Mouse (Mus musculus) left cerebral cortex, adult 18-20 months (tissue): ENCODE measurements at regions not wholly inside any gene's neighbourhood (a gene's known extent, or its start where the extent isn't known, plus 50 kb on each side); places are given as distances from the start of the nearest gene placed in this dataset.
A peak's percentile ranks its signal among the peaks of the same experiment; 100 is the strongest.

Experiments used
- DNase-seq, 2 experiments: peaks; one replicate each; pipeline ENCODE4 v3.0.0; 2021 to 2022; ENCODE audit warnings: low spot score in 2 of 2, mixed read lengths in 1 of 2

GRCm38 (mm10) chrX:14273628-14274337 is 62.8 kb downstream of the H2al1n start:
- DNase-seq, result peak in 1 of 2 experiments; percentile 2

- no peak for DNase-seq
Measured at GRCm38 (mm10) chrX:14279312-14279711, 68.4 kb downstream of the H2al1n start.

GRCm38 (mm10) chrX:14279736-14280135 is 68.8 kb downstream of the H2al1n start:
- no peak for DNase-seq

- no peak for DNase-seq
Measured at GRCm38 (mm10) chrX:14294890-14295289, 83.9 kb downstream of the H2al1n start.

- no peak for DNase-seq
Measured at GRCm38 (mm10) chrX:14302125-14302524, 91.2 kb downstream of the H2al1n start.

GRCm38 (mm10) chrX:14312746-14313145 is 101.8 kb downstream of the H2al1n start:
- no peak for DNase-seq

- DNase-seq, result no peak
Measured at GRCm38 (mm10) chrX:14352416-14352815, 141.5 kb downstream of the H2al1n start.

GRCm38 (mm10) chrX:14353366-14353765 is 142.4 kb downstream of the H2al1n start:
- DNase-seq, result no peak

GRCm38 (mm10) chrX:14356466-14357030 is 145.6 kb downstream of the H2al1n start:
- no peak for DNase-seq
